Mouse (Mus musculus) WW6 (cell line): ENCODE data around the gene Acsf2.
A peak's percentile ranks its signal among the peaks of the same experiment; 100 is the strongest.

Experiments used
- DNase-seq: peaks from one replicate; pipeline ENCODE4 v3.0.0-alpha.2; 2013; ENCODE audit warnings: low read depth, low spot score

The Acsf2 gene

GRCm38 (mm10) chr11:94548041-94548784, 53.5 kb downstream of the Acsf2 start:
- DNase-seq, result no peak

- DNase-seq, result no peak
These were observed 54.4 kb downstream of the Acsf2 start for GRCm38 (mm10) chr11:94547271-94547670.

GRCm38 (mm10) chr11:94546381-94546780, 55.3 kb downstream of the Acsf2 start:
- no peak for DNase-seq

GRCm38 (mm10) chr11:94544422-94544821, 57.2 kb downstream of the Acsf2 start:
- no peak for DNase-seq

- no peak for DNase-seq
These were observed 57.7 kb downstream of the Acsf2 start for GRCm38 (mm10) chr11:94543932-94544331.

- no peak for DNase-seq
These were observed 58.3 kb downstream of the Acsf2 start for GRCm38 (mm10) chr11:94543344-94543743.

GRCm38 (mm10) chr11:94542400-94542799, 59.3 kb downstream of the Acsf2 start:
- DNase-seq, result no peak

GRCm38 (mm10) chr11:94539761-94540160, 61.9 kb downstream of the Acsf2 start:
- DNase-seq, result no peak

GRCm38 (mm10) chr11:94538733-94539292, 62.9 kb downstream of the Acsf2 start:
- no peak for DNase-seq

- no peak for DNase-seq
These were observed 68.5 kb downstream of the Acsf2 start for GRCm38 (mm10) chr11:94533171-94533570.

GRCm38 (mm10) chr11:94528879-94529278, 72.8 kb downstream of the Acsf2 start:
- no peak for DNase-seq

GRCm38 (mm10) chr11:94526171-94526879, 75.3 kb downstream of the Acsf2 start:
- no peak for DNase-seq

- peak; percentile 49 for DNase-seq
These were observed 80.3 kb downstream of the Acsf2 start, which contains the start of gene Mycbpap for GRCm38 (mm10) chr11:94521219-94521843. Mycbpap (minus strand) TSS chr11:94521742.

GRCm38 (mm10) chr11:94513452-94513851, 88.2 kb downstream of the Acsf2 start:
- DNase-seq, result no peak

GRCm38 (mm10) chr11:94508976-94509375, 92.7 kb downstream of the Acsf2 start:
- DNase-seq, result no peak
